Mouse (Mus musculus): Measurements from ENCODE around the gene Txndc11.

DNA sequence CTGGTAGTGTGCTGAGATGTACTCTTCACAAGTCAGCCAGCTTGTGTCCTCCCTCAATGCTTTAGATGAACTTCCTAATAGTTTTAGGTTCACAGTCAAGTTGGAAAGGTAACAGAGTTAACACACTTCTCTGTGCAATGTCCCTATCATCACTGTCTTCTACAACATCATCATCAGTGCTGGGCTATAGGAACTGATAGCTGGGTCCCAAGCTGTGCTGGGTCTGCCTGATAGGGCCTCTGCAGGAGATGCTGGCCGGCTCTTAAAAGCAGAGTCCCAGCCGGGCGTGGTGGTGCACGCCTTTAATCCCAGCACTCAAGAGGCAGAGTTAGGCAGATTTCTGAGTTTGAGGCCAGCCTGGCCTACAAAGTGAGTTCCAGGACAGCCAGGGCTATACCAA, 103.6 kb downstream of the Txndc11 start:
- TF ChIP-seq CTCF (IDR thresholded peaks at IDR 0.05 in 2 of 3, conservative IDR thresholded peaks at IDR 0.05 in 1 of 3; ENCODE audit: control insufficient read depth in 1 of 3, insufficient read depth in 1 of 3, low read depth in 2 of 3, low read length in 3 of 3, poor library complexity in 1 of 3, severe bottlenecking in 1 of 3) (no peak), NELFE (IDR thresholded peaks at IDR 0.05; ENCODE audit: low read depth, low read length) (no peak), E2F4 (IDR thresholded peaks at IDR 0.05; ENCODE audit: borderline replicate concordance, low read depth, low read length) (no peak)
